Mouse (Mus musculus): ENCODE results near the gene Otud3.

Otud3 gene

DNA sequence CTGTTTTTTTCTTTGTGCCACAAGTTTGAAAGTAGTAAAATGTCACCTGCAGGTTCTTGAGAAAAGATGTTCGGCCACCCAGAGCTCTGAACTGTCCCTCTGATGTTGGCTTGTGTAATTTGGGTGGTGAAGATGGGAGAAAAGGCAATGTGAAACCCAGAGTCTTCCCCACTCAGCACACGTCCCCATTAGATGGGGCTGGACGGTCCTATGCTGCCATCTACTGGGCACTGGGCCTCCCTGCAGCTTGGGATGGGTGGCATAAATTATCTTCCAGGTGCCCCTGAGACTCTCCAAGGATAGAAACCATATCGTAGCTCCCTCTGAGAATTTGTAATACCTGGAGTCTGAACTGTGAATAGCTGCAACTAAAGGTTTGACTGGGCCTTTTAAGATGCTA lies 62.3 kb downstream of the Otud3 start:
- DNase-seq (ENCODE audit: low spot score), result peak; percentile 37

Data from testis, postnatal 14 days (tissue).